Mouse (Mus musculus): ENCODE measurements around the gene Rpsa. TPM values are rescaled to one million over a fixed set of nuclear protein-coding genes. Genes with fewer than 3 reads are reported as not detected.
A peak's percentile ranks its signal among the peaks of the same experiment; 100 is the strongest.
"Not testable (repeated sequence)": the region's sequence is repeated elsewhere in the genome, so short reads cannot be mapped to it uniquely, and the experiment has no call there.

The Rpsa gene
- polyA plus RNA-seq, 1 experiment: 736 TPM

DNA sequence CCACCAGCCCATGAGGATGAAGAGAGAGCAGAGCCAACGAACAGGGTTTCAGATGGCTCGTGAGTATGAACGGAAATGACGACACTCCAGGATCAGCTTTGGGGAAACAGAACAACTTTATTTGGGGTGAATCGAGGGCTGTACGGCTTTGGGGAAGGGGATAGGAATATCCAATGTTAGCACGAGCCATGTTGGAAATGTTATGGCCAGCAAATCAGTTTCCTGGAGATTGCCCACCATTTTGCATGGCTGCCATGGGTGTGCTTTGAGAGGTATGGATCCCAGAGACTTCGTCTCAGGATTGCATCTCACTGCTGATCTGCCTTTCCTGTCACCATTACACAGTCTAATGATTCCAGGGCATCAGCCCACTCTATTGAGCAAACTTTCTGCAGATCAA lies 28.2 kb upstream of the Rpsa start:
- Histone ChIP-seq H3K27me3 (ENCODE audit: control insufficient read depth, insufficient read depth, low read length) (no peaks in the 10 kb centered on the region), H3K27ac (ENCODE audit: insufficient read depth, low read length) (no peak overlapping the region), H3K4me3 (replicated peaks; ENCODE audit: insufficient read depth, low read depth, low read length) (no peak overlapping the region), H3K4me1 (ENCODE audit: control insufficient read depth, insufficient read depth, low read length) (no peaks in the 10 kb centered on the region)
- no peak for DNase-seq
- 72% methylated on average over 8 of the region's 8 CpGs for WGBS
- no peak for TF ChIP-seq CTCF (IDR thresholded peaks at IDR 0.05; ENCODE audit: borderline replicate concordance, insufficient read depth, low read depth, low read length)

DNA sequence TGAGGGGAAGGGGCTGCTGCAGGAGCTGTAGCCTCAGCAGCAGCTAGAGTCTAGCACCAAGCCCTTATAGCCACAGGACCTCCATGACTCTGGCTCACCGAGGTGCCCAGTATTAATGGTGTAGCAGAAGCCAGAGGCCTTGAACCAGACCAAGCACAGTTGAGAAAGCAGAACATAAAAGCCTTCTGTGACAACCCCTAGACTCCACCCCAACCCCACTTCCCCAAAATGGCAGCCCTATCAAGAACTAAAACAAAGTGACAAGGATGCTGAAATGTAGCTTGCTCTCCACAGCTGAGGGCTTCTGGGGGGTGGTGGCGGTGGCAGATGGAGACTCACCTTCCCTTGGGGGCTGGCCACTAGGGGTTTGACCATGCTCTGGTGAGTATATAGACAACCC lies 26.3 kb upstream of the Rpsa start:
- H3K4me1 ChIP-seq (ENCODE audit: control insufficient read depth, insufficient read depth, low read length): no peaks in the 10 kb centered on the region
- no peak for TF ChIP-seq POLR2A (IDR thresholded peaks at IDR 0.05; ENCODE audit: borderline replicate concordance, insufficient read depth, low read length)
- WGBS: 92% methylated on average over 2 of the region's 2 CpGs

DNA sequence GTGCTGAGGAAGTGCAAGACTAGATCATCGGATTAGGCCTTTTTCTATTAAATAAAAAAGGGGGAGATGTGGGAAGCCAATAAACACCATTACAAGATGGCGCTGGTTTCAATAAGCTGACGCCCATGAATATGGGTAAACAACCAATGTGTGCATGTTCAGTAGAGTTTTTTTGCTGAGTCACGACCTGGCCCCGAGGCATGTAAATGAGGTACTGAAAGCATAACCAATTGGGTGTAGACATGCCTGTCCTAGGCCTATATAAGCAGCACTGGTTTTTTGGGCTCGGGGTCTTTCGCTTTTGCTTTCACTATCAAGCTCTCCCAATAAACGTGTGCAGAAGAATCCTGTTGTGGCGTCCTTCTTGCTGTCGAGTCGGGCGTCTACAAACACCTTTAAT lies 18.5 kb upstream of the Rpsa start:
- not testable (repeated sequence) for H3K27me3 ChIP-seq (ENCODE audit: control insufficient read depth, insufficient read depth, low read length); H3K4me3 ChIP-seq (replicated peaks; ENCODE audit: insufficient read depth, low read depth, low read length); DNase-seq; H3K4me1 ChIP-seq (ENCODE audit: control insufficient read depth, insufficient read depth, low read length); H3K27ac ChIP-seq (ENCODE audit: insufficient read depth, low read length)
- WGBS: 95% methylated on average over 12 of the region's 12 CpGs

More for the DNA sequence above, 26.3 kb upstream of the Rpsa start:
- no peak for DNase-seq
- Histone ChIP-seq H3K27me3 (ENCODE audit: control insufficient read depth, insufficient read depth, low read length) (no peaks in the 10 kb centered on the region), H3K4me3 (replicated peaks; ENCODE audit: insufficient read depth, low read depth, low read length) (no peak overlapping the region), H3K27ac (ENCODE audit: insufficient read depth, low read length) (no peak overlapping the region)

DNA sequence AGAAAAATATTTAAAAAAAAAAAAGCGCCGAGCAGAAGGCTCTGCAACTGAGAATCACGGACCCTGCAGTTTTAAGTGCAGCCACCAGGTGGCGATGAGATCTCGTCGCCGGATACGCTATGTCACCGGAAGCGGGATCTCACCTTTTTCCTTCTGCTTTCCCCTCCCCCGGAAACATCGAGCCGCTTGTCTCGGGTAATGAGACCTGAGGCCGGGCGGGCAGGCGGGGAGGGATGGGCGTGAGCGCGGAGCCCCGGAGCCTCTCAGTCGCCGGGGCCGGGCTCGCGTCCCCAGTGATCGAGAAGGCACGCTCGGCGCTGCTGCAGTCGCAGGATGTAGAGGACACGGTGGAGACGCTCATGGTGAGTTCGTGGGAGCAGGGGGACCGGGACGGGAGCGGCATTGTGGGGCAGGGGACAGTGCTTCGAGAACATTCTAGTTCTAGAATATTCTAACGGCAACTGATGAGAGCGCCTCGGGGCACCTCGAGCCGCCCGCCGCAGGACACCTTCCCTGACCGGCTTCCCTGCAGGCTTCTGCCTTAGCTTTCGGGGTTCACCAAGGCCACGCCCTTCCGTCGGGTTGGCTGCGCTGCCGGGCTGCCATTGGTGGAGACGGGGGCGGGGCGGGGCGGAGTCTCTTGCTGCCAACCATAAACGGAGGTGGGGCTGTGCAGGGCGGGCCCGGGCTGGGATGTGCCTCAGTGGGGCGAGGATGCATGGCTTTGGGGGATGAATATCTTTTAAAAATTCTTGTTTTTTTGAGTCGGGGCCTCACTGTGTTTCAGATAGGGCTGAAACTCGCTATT lies 17.1 kb upstream of the Rpsa start, which contains the start of gene Slc25a38:
Gene Slc25a38, plus strand, starts transcription at position 164 of the 808 bp plus-strand sequence.
- Histone ChIP-seq H3K4me1 (ENCODE audit: control insufficient read depth, insufficient read depth, low read length) (peaks cover 13% of the 10 kb centered on the region), H3K27me3 (ENCODE audit: control insufficient read depth, insufficient read depth, low read length) (no peaks in the 10 kb centered on the region), H3K4me3 (replicated peaks; ENCODE audit: insufficient read depth, low read depth, low read length) (peak within 1 kb of the TSS; percentile 93), H3K27ac (ENCODE audit: insufficient read depth, low read length) (peak within 1 kb of the TSS; percentile 79; the same call in 1 of the 2 replicates)
- TF ChIP-seq POLR2A (IDR thresholded peaks at IDR 0.05; ENCODE audit: borderline replicate concordance, insufficient read depth, low read length): peak; percentile 68
- TF ChIP-seq CTCF (IDR thresholded peaks at IDR 0.05; ENCODE audit: borderline replicate concordance, insufficient read depth, low read depth, low read length): peak; percentile 73; the same call in 1 of the 2 replicates
- under 1% methylated on average over 62 of the region's 62 CpGs for WGBS
- DNase-seq: peak; percentile 95 to 96

DNA sequence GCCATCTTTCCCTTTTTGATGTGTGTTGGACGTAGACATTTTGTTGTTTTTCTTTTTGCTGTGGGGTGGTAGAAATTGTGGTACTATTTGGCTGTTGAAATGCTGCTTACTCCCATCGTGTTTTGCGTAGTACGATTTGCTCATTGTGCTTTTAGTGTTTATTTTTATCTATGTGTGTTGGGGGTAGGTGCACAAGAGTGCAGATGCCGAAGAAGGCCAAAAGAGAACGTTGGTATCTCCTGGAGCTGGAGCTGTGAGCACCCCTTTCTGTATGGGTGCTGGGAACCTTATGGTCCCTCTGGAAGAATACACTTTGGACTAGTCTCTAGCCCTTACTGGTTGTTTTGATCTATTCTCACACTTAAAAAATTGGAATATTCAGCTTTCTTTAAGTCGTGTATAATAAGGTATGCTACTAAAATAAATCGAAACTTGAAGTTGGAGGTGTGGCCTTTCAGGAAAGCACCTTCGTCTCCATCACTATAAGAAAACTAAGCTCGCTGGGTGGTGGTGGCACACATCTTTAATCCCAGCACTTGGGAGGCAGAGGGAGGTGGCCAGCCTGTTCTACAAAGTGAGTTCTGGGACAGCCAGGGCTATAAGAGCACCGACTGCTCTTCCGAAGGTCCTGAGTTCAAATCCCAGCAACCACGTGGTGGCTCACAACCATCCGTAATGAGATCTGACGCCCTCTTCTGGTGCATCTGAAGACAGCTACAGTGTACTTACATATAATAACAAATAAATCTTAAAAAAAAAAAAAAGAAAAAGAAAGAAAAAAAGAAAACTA lies 16.1 kb upstream of the Rpsa start:
- whole genome bisulfite sequencing: 68% methylated on average over 15 of the region's 15 CpGs
- Histone ChIP-seq H3K4me1 (ENCODE audit: control insufficient read depth, insufficient read depth, low read length) (peaks cover 16% of the 10 kb centered on the region), H3K27me3 (ENCODE audit: control insufficient read depth, insufficient read depth, low read length) (no peaks in the 10 kb centered on the region), H3K27ac (ENCODE audit: insufficient read depth, low read length) (no peak overlapping the region; the same call in 1 of the 2 replicates), H3K4me3 (replicated peaks; ENCODE audit: insufficient read depth, low read depth, low read length) (peak overlapping the region; percentile 93)
- no peak for TF ChIP-seq CTCF (IDR thresholded peaks at IDR 0.05; ENCODE audit: borderline replicate concordance, insufficient read depth, low read depth, low read length)
- no peak for TF ChIP-seq POLR2A (IDR thresholded peaks at IDR 0.05; ENCODE audit: borderline replicate concordance, insufficient read depth, low read length)
- DNase-seq: no peak

DNA sequence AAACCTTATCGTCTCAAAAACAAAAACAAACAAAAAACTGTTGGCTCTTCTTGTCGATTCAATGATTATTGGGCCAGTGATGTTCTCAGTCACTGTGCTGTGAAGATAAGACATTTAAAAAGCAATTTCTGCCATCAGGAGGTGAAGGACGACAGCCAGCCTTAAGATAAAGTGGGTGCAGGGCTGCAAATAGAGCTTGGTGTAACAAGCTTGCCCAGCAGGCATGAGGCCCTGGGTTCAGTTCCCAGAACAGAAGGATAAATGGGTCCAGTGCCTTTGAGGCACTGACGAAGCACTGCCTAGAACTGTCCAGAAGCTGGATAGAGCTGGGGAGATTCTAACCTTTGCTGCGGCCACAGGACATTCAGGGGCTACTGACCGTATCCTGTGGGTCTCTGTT lies 15.0 kb upstream of the Rpsa start:
- Histone ChIP-seq H3K4me3 (replicated peaks; ENCODE audit: insufficient read depth, low read depth, low read length) (no peak overlapping the region), H3K27ac (ENCODE audit: insufficient read depth, low read length) (no peak overlapping the region), H3K4me1 (ENCODE audit: control insufficient read depth, insufficient read depth, low read length) (peaks cover 16% of the 10 kb centered on the region), H3K27me3 (ENCODE audit: control insufficient read depth, insufficient read depth, low read length) (no peaks in the 10 kb centered on the region)
- TF ChIP-seq POLR2A (IDR thresholded peaks at IDR 0.05; ENCODE audit: borderline replicate concordance, insufficient read depth, low read length) (no peak), CTCF (IDR thresholded peaks at IDR 0.05; ENCODE audit: borderline replicate concordance, insufficient read depth, low read depth, low read length) (no peak)
- no peak for DNase-seq
- 92% methylated on average over 6 of the region's 6 CpGs for WGBS

DNA sequence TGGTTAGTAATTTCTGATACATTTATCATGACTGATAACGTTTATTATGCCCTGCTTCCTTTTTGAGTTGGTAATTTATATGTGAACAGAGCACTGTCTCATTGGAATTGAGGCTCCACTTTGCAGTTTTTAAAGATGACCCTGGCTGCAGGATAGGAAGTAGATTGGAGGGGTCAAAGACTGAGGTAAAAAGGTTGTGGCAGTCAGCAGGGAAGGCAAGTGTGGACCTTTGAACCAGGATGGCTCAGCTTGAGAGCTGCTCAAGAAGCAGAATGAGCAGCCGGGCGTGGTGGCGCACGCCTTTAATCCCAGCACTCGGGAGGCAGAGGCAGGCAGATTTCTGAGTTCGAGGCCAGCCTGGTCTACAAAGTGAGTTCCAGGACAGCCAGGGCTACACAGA lies 14.0 kb upstream of the Rpsa start:
- Histone ChIP-seq H3K4me3 (replicated peaks; ENCODE audit: insufficient read depth, low read depth, low read length) (no peak overlapping the region), H3K27me3 (ENCODE audit: control insufficient read depth, insufficient read depth, low read length) (no peaks in the 10 kb centered on the region), H3K27ac (ENCODE audit: insufficient read depth, low read length) (no peak overlapping the region), H3K4me1 (ENCODE audit: control insufficient read depth, insufficient read depth, low read length) (peaks cover 16% of the 10 kb centered on the region)
- 91% methylated on average over 7 of the region's 7 CpGs for WGBS
- TF ChIP-seq POLR2A (IDR thresholded peaks at IDR 0.05; ENCODE audit: borderline replicate concordance, insufficient read depth, low read length): no peak
- TF ChIP-seq CTCF (IDR thresholded peaks at IDR 0.05; ENCODE audit: borderline replicate concordance, insufficient read depth, low read depth, low read length): no peak
- no peak for DNase-seq
